Comparison of ENCODE assay signal across 9 mouse cellular contexts in genomic region chr3:90537141-90537904, GRCm38 (mm10). TPM values are rescaled to one million over a fixed set of nuclear protein-coding genes. Genes with fewer than 3 reads are reported as not detected.
DNase-seq lines count a peak whose midpoint lies in the region; ATAC-seq and TF ChIP-seq lines count a peak whose summit lies in the region.
"Had no signal": no experiment of that assay in that cellular context is flagged by ENCODE, and none has a peak within 500 bp of the region (broad histone marks: within the 10 kb centered on the region; RNA-seq: fewer than 3 reads in every experiment).

Gene S100a16 (plus strand): TSS chr3:90537254.

- peak; percentile 54; the same call in 1 of the 2 replicates for TF ChIP-seq POLR2A in liver, adult 2 months (IDR thresholded peaks at IDR 0.05; ENCODE audit: extremely low read depth, insufficient read depth, low read length)

- no peaks in the 10 kb centered on the region for H3K4me1 ChIP-seq in embryonic facial prominence, embryonic 11.5 days (ENCODE audit: control insufficient read depth, insufficient read depth, low read length)
- no peaks in the 10 kb centered on the region; the same call in 1 of the 2 replicates for H3K4me1 ChIP-seq in heart, embryonic 11.5 days (ENCODE audit: control insufficient read depth, insufficient read depth, low read length)
- H3K4me1 ChIP-seq in kidney, embryonic 15.5 days, result peaks cover 45% of the 10 kb centered on the region
- peaks cover 7% of the 10 kb centered on the region for H3K4me1 ChIP-seq in liver, adult 2 months (ENCODE audit: control insufficient read depth, insufficient read depth, low read length)
- no peaks in the 10 kb centered on the region for H3K4me1 ChIP-seq in neural tube, embryonic 14.5 days (ENCODE audit: control insufficient read depth, insufficient read depth, low read length)

- no peaks in the 10 kb centered on the region for H3K9me3 ChIP-seq in embryonic facial prominence, embryonic 11.5 days (replicated peaks; ENCODE audit: control insufficient read depth, low read length)
- no peaks in the 10 kb centered on the region for H3K9me3 ChIP-seq in heart, embryonic 11.5 days (replicated peaks; ENCODE audit: control insufficient read depth, low read length)
- H3K9me3 ChIP-seq in kidney, embryonic 15.5 days (replicated peaks), result no peaks in the 10 kb centered on the region
- no peaks in the 10 kb centered on the region for H3K9me3 ChIP-seq in neural tube, embryonic 14.5 days (ENCODE audit: control insufficient read depth, low read length)

- no peak within 1 kb of the TSS for H3K9ac ChIP-seq in embryonic facial prominence, embryonic 11.5 days (replicated peaks; ENCODE audit: low read length)
- H3K9ac ChIP-seq in heart, embryonic 11.5 days (ENCODE audit: low read depth, low read length), result no peak within 1 kb of the TSS
- H3K9ac ChIP-seq in kidney, embryonic 15.5 days, result peak within 1 kb of the TSS; percentile 29
- H3K9ac ChIP-seq in liver, adult 2 months (ENCODE audit: low read depth, low read length), result peak within 1 kb of the TSS; percentile 61
- no peak within 1 kb of the TSS for H3K9ac ChIP-seq in neural tube, embryonic 14.5 days (replicated peaks; ENCODE audit: low read depth, low read length)

- TF ChIP-seq CTCF in liver, adult 2 months (IDR thresholded peaks at IDR 0.05; ENCODE audit: low read depth, low read length), result no peak

- H3K36me3 ChIP-seq in embryonic facial prominence, embryonic 11.5 days (replicated peaks; ENCODE audit: control insufficient read depth, insufficient read depth, low read depth, low read length), result no peaks in the 10 kb centered on the region
- H3K36me3 ChIP-seq in heart, embryonic 11.5 days (ENCODE audit: control insufficient read depth, insufficient read depth, low read length), result no peaks in the 10 kb centered on the region
- H3K36me3 ChIP-seq in kidney, embryonic 15.5 days, result no peaks in the 10 kb centered on the region
- H3K36me3 ChIP-seq in liver, adult 2 months (ENCODE audit: control insufficient read depth, insufficient read depth, low read length), result peaks cover under 1% of the 10 kb centered on the region
- no peaks in the 10 kb centered on the region for H3K36me3 ChIP-seq in neural tube, embryonic 14.5 days (ENCODE audit: control insufficient read depth, insufficient read depth, low read length)

- no peak for ATAC-seq in embryonic facial prominence, embryonic 11.5 days (replicated peaks; ENCODE audit: insufficient number of reproducible peaks, low FRiP score, low TSS enrichment, low read depth)
- ATAC-seq in heart, embryonic 11.5 days (replicated peaks; ENCODE audit: insufficient number of reproducible peaks, low FRiP score, low TSS enrichment), result 0 out of 2 replicates have a peak, but pooled peaks have one; percentile 5
- ATAC-seq in kidney, embryonic 15.5 days (replicated peaks; ENCODE audit: low FRiP score), result peak; percentile 94
- ATAC-seq in neural tube, embryonic 14.5 days (ENCODE audit: low read depth), result no peak

- H3K27me3 ChIP-seq in embryonic facial prominence, embryonic 11.5 days (ENCODE audit: control insufficient read depth, insufficient read depth, low read length), result no peaks in the 10 kb centered on the region
- no peaks in the 10 kb centered on the region for H3K27me3 ChIP-seq in heart, embryonic 11.5 days (ENCODE audit: control insufficient read depth, insufficient read depth, low read length)
- H3K27me3 ChIP-seq in kidney, embryonic 15.5 days, result no peaks in the 10 kb centered on the region
- no peaks in the 10 kb centered on the region for H3K27me3 ChIP-seq in liver, adult 2 months (ENCODE audit: control insufficient read depth, insufficient read depth, low read length)
- H3K27me3 ChIP-seq in neural tube, embryonic 14.5 days (ENCODE audit: control insufficient read depth, insufficient read depth, low read length), result no peaks in the 10 kb centered on the region

- H3K4me2 ChIP-seq in embryonic facial prominence, embryonic 11.5 days (ENCODE audit: low read depth, low read length), result no peak within 1 kb of the TSS
- no peak within 1 kb of the TSS; the same call in 1 of the 2 replicates for H3K4me2 ChIP-seq in heart, embryonic 11.5 days
- H3K4me2 ChIP-seq in kidney, embryonic 15.5 days, result peak within 1 kb of the TSS; percentile 47
- H3K4me2 ChIP-seq in neural tube, embryonic 14.5 days (ENCODE audit: low read depth, low read length), result no peak within 1 kb of the TSS

- H3K4me3 ChIP-seq in embryonic facial prominence, embryonic 11.5 days (ENCODE audit: low read depth, low read length), result no peak within 1 kb of the TSS
- no peak within 1 kb of the TSS for H3K4me3 ChIP-seq in heart, embryonic 11.5 days (ENCODE audit: low read depth, low read length)
- H3K4me3 ChIP-seq in kidney, embryonic 15.5 days (replicated peaks), result peak within 1 kb of the TSS; percentile 32
- peak within 1 kb of the TSS; percentile 63 for H3K4me3 ChIP-seq in liver, adult 2 months (ENCODE audit: insufficient read depth, low read depth, low read length)
- no peak within 1 kb of the TSS for H3K4me3 ChIP-seq in neural tube, embryonic 14.5 days (ENCODE audit: low read depth, low read length)

- no peak within 1 kb of the TSS for H3K27ac ChIP-seq in embryonic facial prominence, embryonic 11.5 days (replicated peaks; ENCODE audit: low read depth, low read length)
- H3K27ac ChIP-seq in heart, embryonic 11.5 days (ENCODE audit: low read depth, low read length), result no peak within 1 kb of the TSS
- peak within 1 kb of the TSS; percentile 91 for H3K27ac ChIP-seq in kidney, embryonic 15.5 days
- peak within 1 kb of the TSS; percentile 73 for H3K27ac ChIP-seq in liver, adult 2 months (replicated peaks; ENCODE audit: insufficient read depth, low read depth, low read length)
- H3K27ac ChIP-seq in neural tube, embryonic 14.5 days (ENCODE audit: low read depth, low read length), result no peak within 1 kb of the TSS

- WGBS in embryonic facial prominence, embryonic 11.5 days, result 44% methylated on average over 10 of the region's 10 CpGs
- WGBS in heart, embryonic 11.5 days (ENCODE audit: insufficient replicate concordance), result 38% methylated on average over 10 of the region's 10 CpGs
- 28% methylated on average over 10 of the region's 10 CpGs for WGBS in kidney, embryonic 15.5 days
- 25% methylated on average over 10 of the region's 10 CpGs for WGBS in liver, adult 2 months
- 53% methylated on average over 10 of the region's 10 CpGs for WGBS in neural tube, embryonic 14.5 days

- no peak for DNase-seq in left cerebral cortex, adult 18-20 months (ENCODE audit: low spot score in 2 of 2)
- no peak for DNase-seq in left cerebral cortex, adult 9 months (ENCODE audit: low spot score in 2 of 2)
- DNase-seq in embryonic facial prominence, embryonic 11.5 days (ENCODE audit: low spot score), result no peak
- peak; percentile 89 for DNase-seq in liver, adult 2 months (ENCODE audit: extremely low read depth, low read depth, low spot score)
- no peak for DNase-seq in natural killer cell, adult 2 months (ENCODE audit: low spot score in 2 of 2)

- H3K79me2 ChIP-seq in liver, adult 2 months (ENCODE audit: control insufficient read depth, insufficient read depth, low read length), result peaks cover 5% of the 10 kb centered on the region; the same call in 1 of the 2 replicates

RNA-seq across cellular contexts. Expression of gene S100a16, which starts in this region (rescaled TPM):
- 10 to 100 TPM; 75.6 to 80.4 TPM for total RNA-seq in left cerebral cortex, adult 18-20 months (2021)
- polyA plus RNA-seq in embryonic facial prominence, embryonic 11.5 days (2014; fragmentation: Nextera tagmentation; extraction: Ambion mirVana), result 48.2 and 52.1 TPM in 2 replicates
- polyA plus RNA-seq in heart, embryonic 11.5 days (2014; fragmentation: Nextera tagmentation; extraction: Ambion mirVana), result 26.9 and 28.4 TPM in 2 replicates
- 190 and 192 TPM in 2 replicates for polyA plus RNA-seq in kidney, embryonic 15.5 days (2015; fragmentation: Nextera tagmentation; extraction: Ambion mirVana)
- 38.0 and 40.7 TPM in 2 replicates for total RNA-seq in liver, adult 2 months (2014; rRNA removed)
- polyA plus RNA-seq in liver, adult 2 months (2012; rRNA removed), result 40.1 and 55.0 TPM in 2 replicates
- polyA plus RNA-seq in neural tube, embryonic 14.5 days (2014; fragmentation: Nextera tagmentation; extraction: Ambion mirVana), result 22.5 and 33.3 TPM in 2 replicates
- total RNA-seq: CH12.LX had no signal

Comparison
In these comparisons a context has a peak if more than half of its experiments do, and no peak if none do; other contexts are left out.
1. ATAC-seq: peak in heart, embryonic 11.5 days (single experiment) and kidney, embryonic 15.5 days (single experiment); none in embryonic facial prominence, embryonic 11.5 days (single experiment) and neural tube, embryonic 14.5 days (single experiment).
2. H3K27ac ChIP-seq: peak in kidney, embryonic 15.5 days (single experiment) and liver, adult 2 months (single experiment); none in embryonic facial prominence, embryonic 11.5 days (single experiment), heart, embryonic 11.5 days (single experiment) and neural tube, embryonic 14.5 days (single experiment).
3. H3K4me3 ChIP-seq: peak in kidney, embryonic 15.5 days (single experiment) and liver, adult 2 months (single experiment); none in embryonic facial prominence, embryonic 11.5 days (single experiment), heart, embryonic 11.5 days (single experiment) and neural tube, embryonic 14.5 days (single experiment).
4. H3K9ac ChIP-seq: peak in kidney, embryonic 15.5 days (single experiment) and liver, adult 2 months (single experiment); none in embryonic facial prominence, embryonic 11.5 days (single experiment), heart, embryonic 11.5 days (single experiment) and neural tube, embryonic 14.5 days (single experiment).